Mouse (Mus musculus): ENCODE data around the gene Slc38a10.

DNA sequence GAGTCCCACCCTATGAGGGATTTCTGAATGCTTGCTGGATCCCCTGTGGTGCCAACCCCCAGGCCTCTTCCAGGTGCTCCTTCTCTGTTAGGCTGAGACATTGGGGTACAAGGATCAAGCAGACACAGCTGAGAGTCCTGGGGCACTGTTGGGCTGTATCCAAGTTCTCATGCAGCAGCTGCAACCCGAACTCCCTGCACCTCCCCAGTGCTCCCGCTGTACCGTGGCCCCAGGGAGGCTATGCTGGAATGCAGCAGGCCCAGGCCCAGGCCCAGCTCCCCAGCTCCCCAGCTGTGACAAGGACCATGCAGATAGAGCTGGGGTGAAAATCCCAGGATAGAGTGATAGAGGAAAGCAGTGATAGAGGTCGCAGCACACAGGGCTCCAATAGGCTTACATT is 10.1 kb upstream of the Slc38a10 start:
- TF ChIP-seq CTCF (IDR thresholded peaks at IDR 0.05; ENCODE audit: borderline replicate concordance, insufficient read depth, low read length) (no peak), POLR2A (IDR thresholded peaks at IDR 0.05; ENCODE audit: low read depth, low read length) (no peak)

All from embryonic fibroblast, embryonic 13.5 days (primary cell).